Mouse (Mus musculus) hindbrain, postnatal 0 days (tissue): ENCODE data around the gene Adamts6. TPM values are rescaled to one million over a fixed set of nuclear protein-coding genes. Genes with fewer than 3 reads are reported as not detected.
A peak's percentile ranks its signal among the peaks of the same experiment; 100 is the strongest.

Experiments used
- ATAC-seq: fragments of 200-750 bp; cut with Nextera tagmentation; 2 replicates; pipeline ENCODE4 v1.8.0; 2017; ENCODE audit warnings: mild to moderate bottlenecking, moderate TSS enrichment, moderate library complexity
- DNase-seq: peaks from one replicate; pipeline ENCODE4 v3.0.0-alpha.2; 2015; ENCODE audit warnings: low spot score
- H3K27ac ChIP-seq: fragments of 300-500 bp; sonication (generic); 2 replicates; pipeline ENCODE4 v1.5.1; 2014; ENCODE audit warnings: mild to moderate bottlenecking
- H3K27me3 ChIP-seq: fragments of 300-500 bp; sonication (generic); 2 replicates; pipeline ENCODE4 v1.6.1; 2014; ENCODE audit warnings: low read length, mixed read lengths; ENCODE audit not compliant: insufficient read depth
- H3K36me3 ChIP-seq: fragments of 300-500 bp; sonication (generic); 2 replicates; pipeline ENCODE4 v1.6.1; 2014; ENCODE audit warnings: low read length, mixed read lengths; ENCODE audit not compliant: insufficient read depth
- H3K4me1 ChIP-seq: fragments of 300-500 bp; sonication (generic); 2 replicates; pipeline ENCODE4 v1.6.1; 2014; ENCODE audit warnings: antibody characterized with exemption, low read length, mixed read lengths; ENCODE audit not compliant: insufficient read depth
- H3K4me2 ChIP-seq: fragments of 300-500 bp; sonication (generic); 2 replicates; pipeline ENCODE4 v1.6.1; 2014; ENCODE audit warnings: low read depth, mild to moderate bottlenecking, low read length, moderate library complexity, mixed read lengths
- H3K4me3 ChIP-seq: fragments of 300-500 bp; sonication (generic); 2 replicates; pipeline ENCODE4 v1.5.1; 2014; ENCODE audit warnings: low read length
- H3K9ac ChIP-seq: fragments of 300-500 bp; sonication (generic); replicated peaks from 2 replicates; pipeline ENCODE4 v1.6.1; 2014; ENCODE audit warnings: mild to moderate bottlenecking, low read length, moderate library complexity, mixed read lengths
- H3K9me3 ChIP-seq: fragments of 300-500 bp; sonication (generic); 2 replicates; pipeline ENCODE4 v1.6.1; 2016; ENCODE audit warnings: low read length, mixed read lengths
- CTCF ChIP-seq: IDR thresholded peaks from 2 replicates; pipeline ENCODE4 v1.5.1; 2016; ENCODE audit warnings: antibody characterized with exemption, control low read depth, low read depth
- WGBS: fragments of 180-500 bp; shearing (Covaris S2); extraction: QIAGEN DNeasy Blood & Tissue Kit; methylation state at CpG from one replicate; pipeline ENCODE4 v1.1.7; 2014; 5-methylcytosine and 5-hydroxymethylcytosine counted together
- polyA plus RNA-seq: library from polyadenylated mRNA; unstranded; fragments of >200 nt; fragmentation: Nextera tagmentation; extraction: Ambion mirVana; gene quantifications from 2 replicates; pipeline ENCODE4 v1.2.1, GENCODE M21; 2015
- total RNA-seq: library from RNA; depleted of rRNA; stranded (reverse); fragments of >200 nt; gene quantifications from 2 replicates; pipeline ENCODE4 v1.2.3, GENCODE M21; 2014

The Adamts6 gene
- total and polyA plus RNA-seq, 2 experiments from 2014 or later: 1.1 to 8.9 TPM

DNA sequence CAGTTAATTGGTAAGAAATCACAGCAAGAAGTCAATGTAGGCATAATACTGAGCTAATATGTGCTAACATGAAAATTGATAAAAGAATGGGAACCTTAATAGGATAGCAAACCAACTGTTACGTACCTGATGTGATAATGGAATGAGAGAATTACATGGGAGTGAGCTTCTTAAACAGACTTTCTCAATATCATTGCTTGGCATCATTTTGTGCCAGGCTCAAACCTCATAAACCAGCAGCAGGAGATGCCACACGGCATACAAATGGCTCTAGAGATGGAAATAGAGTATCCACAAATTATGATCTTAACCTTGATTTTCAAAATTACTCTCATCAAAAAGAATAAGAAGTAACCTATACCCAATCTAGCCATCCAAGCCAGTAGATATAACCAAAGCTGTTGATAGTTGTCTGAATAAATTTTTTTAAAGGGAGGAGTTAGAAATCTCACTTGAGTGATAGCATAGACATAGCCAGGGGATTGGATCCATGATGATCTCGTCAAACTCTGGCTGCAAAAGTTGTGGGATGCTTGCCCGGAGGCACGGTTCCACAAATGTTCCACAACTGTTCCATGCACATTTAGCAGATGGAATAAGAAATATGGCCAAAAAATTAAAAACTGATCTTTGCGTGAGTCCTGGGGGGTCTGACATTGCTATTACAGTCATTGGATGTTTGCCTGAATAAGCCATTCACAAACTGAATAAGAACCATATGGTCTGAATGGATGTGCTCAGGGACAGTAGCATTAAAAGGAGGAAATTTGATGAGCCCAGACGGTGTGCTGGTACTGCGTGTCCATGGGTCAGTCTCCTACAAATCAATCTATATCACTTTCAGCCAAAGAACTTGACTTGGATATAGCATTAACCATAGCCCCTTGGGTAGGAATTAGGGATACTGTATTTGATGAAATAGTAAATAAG, 106.1 kb downstream of the Adamts6 start:
- Histone ChIP-seq H3K4me3 (no peak overlapping the region), H3K27me3 (no peaks in the 10 kb centered on the region), H3K4me1 (no peaks in the 10 kb centered on the region), H3K4me2 (no peak overlapping the region), H3K27ac (no peak overlapping the region), H3K9ac (no peak overlapping the region), H3K9me3 (no peaks in the 10 kb centered on the region), H3K36me3 (no peaks in the 10 kb centered on the region)
- 59% methylated on average over 8 of the region's 8 CpGs for WGBS
- ATAC-seq (peak; percentile 82), DNase-seq (peak; percentile 63)
- no peak for TF ChIP-seq CTCF

DNA sequence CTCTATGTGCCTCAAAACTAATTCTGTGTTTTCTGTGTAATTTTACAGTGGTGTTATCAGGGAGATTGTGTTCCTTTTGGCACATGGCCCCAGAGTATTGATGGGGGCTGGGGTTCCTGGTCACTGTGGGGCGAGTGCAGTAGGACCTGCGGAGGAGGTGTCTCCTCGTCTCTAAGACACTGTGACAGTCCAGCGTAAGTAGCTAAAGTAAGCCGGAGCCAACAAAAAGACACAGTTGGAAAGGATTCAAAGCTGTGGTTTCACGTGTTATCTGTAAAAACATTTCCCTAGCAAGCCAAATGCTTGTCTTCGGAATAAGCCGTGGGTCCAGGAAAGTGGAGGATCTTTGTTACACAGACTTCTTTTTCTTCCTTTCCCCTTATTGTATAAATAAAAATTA, 110.2 kb downstream of the Adamts6 start:
- DNase-seq: peak; percentile 39

DNA sequence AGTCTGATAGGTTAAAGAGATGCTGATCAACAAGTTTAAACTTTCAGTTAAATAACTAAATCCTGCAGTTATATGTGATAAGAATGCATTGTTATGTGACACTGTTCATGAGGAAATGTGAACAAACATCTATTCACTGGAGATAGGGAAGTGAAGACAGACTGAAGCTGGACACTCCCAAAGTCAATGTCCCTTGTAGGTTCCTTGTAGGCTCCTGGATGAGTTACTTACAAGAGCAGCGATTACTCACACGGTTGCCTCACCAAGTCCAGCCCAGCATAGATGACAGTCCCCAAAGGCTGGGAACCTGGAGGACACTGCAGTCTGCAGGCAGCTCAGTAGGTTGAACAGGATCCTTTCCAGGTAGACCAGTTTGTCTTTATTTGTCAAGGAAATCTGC, 145.1 kb downstream of the Adamts6 start:
- no peak for TF ChIP-seq CTCF
- no peaks in the 10 kb centered on the region for H3K27me3 ChIP-seq
- H3K4me3 ChIP-seq: no peak overlapping the region
- no peaks in the 10 kb centered on the region for H3K9me3 ChIP-seq
- DNase-seq (no peak), ATAC-seq (no peak)
- H3K4me2 ChIP-seq: no peak overlapping the region
- WGBS: 100% methylated on average over 2 of the region's 2 CpGs
- no peak overlapping the region for H3K9ac ChIP-seq
- no peak overlapping the region for H3K27ac ChIP-seq
- no peaks in the 10 kb centered on the region for H3K4me1 ChIP-seq
- H3K36me3 ChIP-seq: no peaks in the 10 kb centered on the region

More for the DNA sequence above, 110.2 kb downstream of the Adamts6 start:
- H3K9ac ChIP-seq: no peak overlapping the region
- TF ChIP-seq CTCF: no peak
- no peak overlapping the region for H3K4me3 ChIP-seq
- H3K27ac ChIP-seq: no peak overlapping the region
- H3K4me1 ChIP-seq: no peaks in the 10 kb centered on the region
- no peaks in the 10 kb centered on the region for H3K9me3 ChIP-seq
- ATAC-seq: no peak
- H3K36me3 ChIP-seq: 0 out of 2 replicates have a peak, but pooled peaks cover 2% of the 10 kb centered on the region
- WGBS: 37% methylated on average over 8 of the region's 8 CpGs
- no peaks in the 10 kb centered on the region for H3K27me3 ChIP-seq
- no peak overlapping the region; the same call in 1 of the 2 replicates for H3K4me2 ChIP-seq

DNA sequence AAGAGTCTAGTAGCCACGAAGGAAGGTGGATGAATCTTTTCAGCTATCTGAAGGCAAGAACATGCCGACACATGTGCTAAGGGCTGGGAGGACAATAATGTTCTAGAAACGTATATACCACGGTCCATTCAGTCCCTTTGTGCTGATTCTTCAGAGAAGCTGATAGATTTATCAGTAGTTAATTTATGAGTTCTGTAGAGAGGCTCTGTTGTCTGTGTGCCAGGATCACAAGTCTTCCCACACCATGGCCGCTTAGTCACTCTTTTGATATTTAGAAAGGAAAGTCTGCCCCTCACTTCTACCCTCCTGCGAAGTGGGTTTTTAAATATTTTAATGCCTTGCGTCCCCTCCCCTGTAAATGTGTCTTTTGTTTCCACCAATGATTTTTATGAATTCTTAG, 154.9 kb downstream of the Adamts6 start:
- Histone ChIP-seq H3K4me2 (no peak overlapping the region), H3K36me3 (no peaks in the 10 kb centered on the region), H3K4me3 (no peak overlapping the region), H3K27me3 (no peaks in the 10 kb centered on the region), H3K27ac (no peak overlapping the region), H3K4me1 (no peaks in the 10 kb centered on the region), H3K9ac (no peak overlapping the region), H3K9me3 (no peaks in the 10 kb centered on the region)
- DNase-seq (no peak), ATAC-seq (no peak)
- TF ChIP-seq CTCF: no peak
- WGBS: 87% methylated on average over 7 of the region's 7 CpGs

DNA sequence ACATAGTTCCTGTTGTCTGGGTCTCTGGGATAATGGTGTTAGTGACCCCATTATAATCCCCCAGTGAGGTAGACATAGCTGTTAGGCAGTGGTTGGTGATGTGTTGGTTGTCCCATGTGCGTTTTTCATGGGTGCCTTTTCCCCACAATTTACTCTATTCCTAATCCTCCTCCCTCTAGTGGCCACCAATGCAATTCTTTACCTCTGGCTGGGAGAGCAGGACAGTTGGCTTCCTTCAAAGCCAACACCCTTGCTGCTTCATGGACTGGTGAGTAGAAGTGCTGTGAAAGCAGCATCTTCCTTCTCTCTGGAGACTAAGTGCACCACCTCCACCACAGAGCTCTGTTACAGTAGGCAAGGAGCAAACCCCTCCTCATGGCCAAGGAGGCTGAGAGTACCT, 157.8 kb downstream of the Adamts6 start:
- H3K27ac ChIP-seq: no peak overlapping the region
- H3K9ac ChIP-seq: no peak overlapping the region
- TF ChIP-seq CTCF: peak; percentile 32
- no peak overlapping the region for H3K4me3 ChIP-seq
- H3K4me1 ChIP-seq: no peaks in the 10 kb centered on the region
- 68% methylated on average over 1 of the region's 1 CpGs for WGBS
- DNase-seq (no peak), ATAC-seq (no peak)
- no peak overlapping the region for H3K4me2 ChIP-seq
- no peaks in the 10 kb centered on the region for H3K9me3 ChIP-seq
- H3K36me3 ChIP-seq: no peaks in the 10 kb centered on the region
- no peaks in the 10 kb centered on the region for H3K27me3 ChIP-seq

DNA sequence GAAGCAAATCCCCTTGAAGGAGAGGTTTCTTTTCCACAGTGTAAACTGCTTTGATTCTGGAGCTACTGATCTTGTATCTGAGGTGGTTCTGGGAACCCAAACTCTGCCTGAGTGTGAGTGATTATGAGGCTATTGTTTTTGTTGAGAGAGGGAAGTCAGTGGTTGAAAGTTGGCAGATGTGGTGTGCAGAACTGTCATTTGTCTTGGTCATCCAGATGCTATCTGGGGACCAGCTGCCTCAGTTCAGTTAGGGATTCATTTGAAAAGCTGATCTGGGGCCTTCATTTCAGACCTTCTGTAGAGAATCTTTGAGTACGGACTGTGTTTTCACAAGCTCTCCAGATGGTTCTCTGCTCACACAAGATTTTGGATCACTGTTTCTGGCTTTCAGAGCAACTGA, 159.3 kb downstream of the Adamts6 start:
- Histone ChIP-seq H3K4me1 (no peaks in the 10 kb centered on the region), H3K27me3 (no peaks in the 10 kb centered on the region), H3K4me2 (no peak overlapping the region), H3K4me3 (no peak overlapping the region), H3K9ac (no peak overlapping the region), H3K9me3 (no peaks in the 10 kb centered on the region), H3K27ac (no peak overlapping the region), H3K36me3 (no peaks in the 10 kb centered on the region)
- DNase-seq (no peak), ATAC-seq (no peak)
- 88% methylated on average over 1 of the region's 1 CpGs for WGBS
- TF ChIP-seq CTCF: no peak

DNA sequence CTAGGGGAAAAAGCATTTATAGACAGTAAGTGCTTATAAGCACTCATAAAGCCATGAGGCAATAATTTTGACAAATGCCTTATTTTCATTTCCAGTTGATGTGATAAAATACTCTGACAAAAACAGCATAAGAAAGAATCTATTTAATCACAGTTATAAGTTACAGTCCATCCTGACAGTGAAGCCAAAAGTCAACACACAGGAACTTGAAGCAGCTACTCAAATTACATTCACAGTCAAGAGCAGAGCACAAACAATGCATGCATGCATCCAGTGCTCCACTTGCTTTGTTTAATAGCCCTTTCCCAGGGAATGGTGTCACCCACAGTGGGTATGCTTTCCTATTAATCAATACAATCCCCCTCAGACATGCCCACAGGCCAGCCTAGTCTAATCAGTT, 159.8 kb downstream of the Adamts6 start:
- no peak for TF ChIP-seq CTCF
- Histone ChIP-seq H3K36me3 (no peaks in the 10 kb centered on the region), H3K9me3 (no peaks in the 10 kb centered on the region), H3K27me3 (no peaks in the 10 kb centered on the region), H3K4me1 (no peaks in the 10 kb centered on the region), H3K4me2 (no peak overlapping the region), H3K4me3 (no peak overlapping the region), H3K27ac (no peak overlapping the region), H3K9ac (no peak overlapping the region)
- no peak for DNase-seq
- no peak for ATAC-seq
